Mouse (Mus musculus) MEL (cell line): ENCODE results near the gene Sfpq. TPM values are rescaled to one million over a fixed set of nuclear protein-coding genes. Genes with fewer than 3 reads are reported as not detected.

Source experiments
- DNase-seq: peaks from one replicate; pipeline ENCODE4 v3.0.0; 2011; ENCODE audit warnings: low read depth, low spot score
- H3K27ac ChIP-seq: 2 replicates; pipeline ENCODE4 v1.5.1; 2012; ENCODE audit warnings: low read depth, mild to moderate bottlenecking, control low read depth, low read length, moderate library complexity; ENCODE audit not compliant: control insufficient read depth
- H3K27me3 ChIP-seq, 2 experiments: fragments of 150-350 bp in 1 of 2; sonication (generic) in 1 of 2; 2 replicates each; pipeline ENCODE4 v1.6.1; 2012; ENCODE audit warnings: low read length in 2 of 2, mild to moderate bottlenecking in 2 of 2, improper control_type of control experiment in 1 of 2, moderate library complexity in 1 of 2; ENCODE audit not compliant: insufficient read depth in 2 of 2, control insufficient read depth in 1 of 2
- H3K36me3 ChIP-seq, 2 experiments: 2 replicates each; pipeline ENCODE4 v1.6.1; 2012 to 2014; ENCODE audit warnings: low read length in 2 of 2, improper control_type of control experiment in 1 of 2, inconsistent platforms in 1 of 2, mild to moderate bottlenecking in 1 of 2; ENCODE audit not compliant: insufficient read depth in 2 of 2, control insufficient read depth in 1 of 2
- H3K4me1 ChIP-seq, 2 experiments: fragments of 150-350 bp in 1 of 2; sonication (generic) in 1 of 2; 2 replicates each; pipeline ENCODE4 v1.6.1; 2012; ENCODE audit warnings: low read length in 2 of 2, improper control_type of control experiment in 1 of 2, mild to moderate bottlenecking in 1 of 2; ENCODE audit not compliant: insufficient read depth in 2 of 2, control insufficient read depth in 1 of 2
- H3K4me3 ChIP-seq, 2 experiments: fragments of 150-350 bp in 1 of 2; sonication (generic) in 1 of 2; 2 replicates each; pipeline ENCODE4 v1.5.1; 2012; ENCODE audit warnings: low read depth in 2 of 2, low read length in 2 of 2, mild to moderate bottlenecking in 2 of 2, moderate library complexity in 2 of 2, control low read depth in 1 of 2, improper control_type of control experiment in 1 of 2; ENCODE audit not compliant: control insufficient read depth in 1 of 2, insufficient read depth in 1 of 2
- H3K79me2 ChIP-seq: 2 replicates; pipeline ENCODE4 v1.6.1; 2012; ENCODE audit warnings: mild to moderate bottlenecking, low read length, moderate library complexity; ENCODE audit not compliant: control insufficient read depth, poor library complexity, insufficient read depth
- H3K9ac ChIP-seq: 2 replicates; pipeline ENCODE4 v1.6.1; 2012; ENCODE audit warnings: low read depth, mild to moderate bottlenecking, control low read depth, low read length, moderate library complexity; ENCODE audit not compliant: control insufficient read depth, poor library complexity, severe bottlenecking
- H3K9me3 ChIP-seq: fragments of 150-350 bp; sonication (generic); replicated peaks from 2 replicates; pipeline ENCODE4 v1.6.1; 2012; ENCODE audit warnings: mild to moderate bottlenecking, low read length, improper control_type of control experiment, moderate library complexity; ENCODE audit not compliant: insufficient read depth
- BHLHE40 ChIP-seq: IDR thresholded peaks from 2 replicates; pipeline ENCODE4 v1.6.1; 2012; ENCODE audit warnings: low read depth, mild to moderate bottlenecking, inconsistent platforms, low read length, improper control_type of control experiment, borderline replicate concordance
- CHD1 ChIP-seq: IDR thresholded peaks from 2 replicates; pipeline ENCODE4 v1.6.1; 2012; ENCODE audit warnings: low read depth, mild to moderate bottlenecking, inconsistent platforms, low read length, improper control_type of control experiment
- CHD2 ChIP-seq: IDR thresholded peaks from 2 replicates; pipeline ENCODE4 v1.6.1; 2011; ENCODE audit warnings: low read length, improper control_type of control experiment
- CTCF ChIP-seq, 3 experiments: IDR thresholded peaks in 2 of 3; conservative IDR thresholded peaks in 1 of 3; 2 replicates each; pipeline ENCODE4 v1.5.1; 2011 to 2012; ENCODE audit warnings: low read length in 3 of 3, low read depth in 2 of 3, mild to moderate bottlenecking in 2 of 3, improper control_type of control experiment in 1 of 3, inconsistent platforms in 1 of 3, mixed read lengths in 1 of 3, moderate library complexity in 1 of 3; ENCODE audit not compliant: control insufficient read depth in 1 of 3, insufficient read depth in 1 of 3, poor library complexity in 1 of 3, severe bottlenecking in 1 of 3
- E2F4 ChIP-seq: IDR thresholded peaks from 2 replicates; pipeline ENCODE4 v1.6.1; 2011; ENCODE audit warnings: low read depth, low read length, improper control_type of control experiment, borderline replicate concordance
- ELF1 ChIP-seq: IDR thresholded peaks from 2 replicates; pipeline ENCODE4 v1.6.1; 2014; ENCODE audit warnings: low read depth, mild to moderate bottlenecking, inconsistent platforms, low read length, improper control_type of control experiment, moderate library complexity
- ETS1 ChIP-seq: IDR thresholded peaks from 2 replicates; pipeline ENCODE4 v1.6.1; 2012; ENCODE audit warnings: low read depth, mild to moderate bottlenecking, inconsistent platforms, low read length, improper control_type of control experiment, moderate library complexity
- GABPA ChIP-seq: IDR thresholded peaks from 2 replicates; pipeline ENCODE4 v1.6.1; 2012; ENCODE audit warnings: low read depth, mild to moderate bottlenecking, inconsistent platforms, low read length, improper control_type of control experiment, moderate library complexity
- JUND ChIP-seq: IDR thresholded peaks from 2 replicates; pipeline ENCODE4 v1.6.1; 2011; ENCODE audit warnings: low read depth, mild to moderate bottlenecking, improper control_type of control experiment, low read length
- KAT2A ChIP-seq: conservative IDR thresholded peaks from 2 replicates; pipeline ENCODE4 v1.6.1; 2012; ENCODE audit warnings: low read depth, low read length, improper control_type of control experiment, inconsistent platforms
- MAFK ChIP-seq: IDR thresholded peaks from 2 replicates; pipeline ENCODE4 v1.6.1; 2011; ENCODE audit warnings: low read depth, mild to moderate bottlenecking, low read length, improper control_type of control experiment, borderline replicate concordance
- MAX ChIP-seq: IDR thresholded peaks from 2 replicates; pipeline ENCODE4 v1.6.1; 2011; ENCODE audit warnings: low read length, improper control_type of control experiment
- MAZ ChIP-seq: IDR thresholded peaks from 2 replicates; pipeline ENCODE4 v1.6.1; 2012; ENCODE audit warnings: low read depth, mild to moderate bottlenecking, inconsistent platforms, low read length, improper control_type of control experiment
- MEF2A ChIP-seq: IDR thresholded peaks from 2 replicates; pipeline ENCODE4 v1.6.1; 2014; ENCODE audit warnings: low read depth, mild to moderate bottlenecking, inconsistent platforms, low read length, improper control_type of control experiment; ENCODE audit not compliant: poor library complexity, insufficient replicate concordance, severe bottlenecking; ENCODE audit errors: extremely low read depth
- MXI1 ChIP-seq: IDR thresholded peaks from 2 replicates; pipeline ENCODE4 v1.6.1; 2011; ENCODE audit warnings: mild to moderate bottlenecking, low read depth, low read length, improper control_type of control experiment
- MYB ChIP-seq: IDR thresholded peaks from 2 replicates; pipeline ENCODE4 v1.6.1; 2011; ENCODE audit warnings: mild to moderate bottlenecking, low read depth, low read length, improper control_type of control experiment
- MYC ChIP-seq: IDR thresholded peaks from 2 replicates; pipeline ENCODE4 v1.6.1; 2011; ENCODE audit warnings: low read depth, mild to moderate bottlenecking, low read length, improper control_type of control experiment, moderate library complexity
- NELFE ChIP-seq: IDR thresholded peaks from 2 replicates; pipeline ENCODE4 v1.6.1; 2011; ENCODE audit warnings: low read depth, low read length, improper control_type of control experiment
- NRF1 ChIP-seq: IDR thresholded peaks from 2 replicates; pipeline ENCODE4 v1.6.1; 2014; ENCODE audit warnings: low read depth, mild to moderate bottlenecking, inconsistent platforms, low read length, improper control_type of control experiment, moderate library complexity; ENCODE audit not compliant: poor library complexity, insufficient read depth, severe bottlenecking
- POLR2A ChIP-seq, 2 experiments: IDR thresholded peaks; 2 replicates each; pipeline ENCODE4 v1.6.1; 2011 to 2012; ENCODE audit warnings: low read length in 2 of 2, mild to moderate bottlenecking in 2 of 2, control low read depth in 1 of 2, improper control_type of control experiment in 1 of 2, low read depth in 1 of 2, moderate library complexity in 1 of 2; ENCODE audit not compliant: control insufficient read depth in 1 of 2, insufficient read depth in 1 of 2, poor library complexity in 1 of 2
- POLR2AphosphoS2 ChIP-seq: IDR thresholded peaks from 2 replicates; pipeline ENCODE4 v1.6.1; 2011; ENCODE audit warnings: low read length, improper control_type of control experiment
- POLR2AphosphoS5 ChIP-seq: IDR thresholded peaks from 2 replicates; pipeline ENCODE4 v1.6.1; 2012; ENCODE audit warnings: low read depth, borderline replicate concordance, mild to moderate bottlenecking, inconsistent platforms, low read length, moderate library complexity, mixed read lengths
- RAD21 ChIP-seq: IDR thresholded peaks from 2 replicates; pipeline ENCODE4 v1.6.1; 2011; ENCODE audit warnings: mild to moderate bottlenecking, low read depth, low read length, improper control_type of control experiment
- SMC3 ChIP-seq: IDR thresholded peaks from 2 replicates; pipeline ENCODE4 v1.6.1; 2011; ENCODE audit warnings: low read depth, low read length, improper control_type of control experiment
- TAL1 ChIP-seq: IDR thresholded peaks from 2 replicates; pipeline ENCODE4 v1.6.1; 2012; ENCODE audit warnings: mild to moderate bottlenecking, inconsistent platforms, low read length, moderate library complexity, mixed read lengths
- TBP ChIP-seq: IDR thresholded peaks from 2 replicates; pipeline ENCODE4 v1.8.0; 2011; ENCODE audit warnings: low read depth, low read length, improper control_type of control experiment
- TCF12 ChIP-seq: IDR thresholded peaks from 2 replicates; pipeline ENCODE4 v1.6.1; 2014; ENCODE audit warnings: low read depth, mild to moderate bottlenecking, inconsistent platforms, low read length, improper control_type of control experiment, moderate library complexity
- UBTF ChIP-seq: IDR thresholded peaks from 2 replicates; pipeline ENCODE4 v1.6.1; 2012; ENCODE audit warnings: low read depth, mild to moderate bottlenecking, inconsistent platforms, low read length, improper control_type of control experiment, moderate library complexity, borderline replicate concordance; ENCODE audit not compliant: insufficient read depth
- USF1 ChIP-seq: IDR thresholded peaks from 2 replicates; pipeline ENCODE4 v1.6.1; 2014; ENCODE audit warnings: low read depth, mild to moderate bottlenecking, inconsistent platforms, low read length, improper control_type of control experiment, moderate library complexity
- USF2 ChIP-seq, 2 experiments: IDR thresholded peaks; 2 replicates each; pipeline ENCODE4 v1.6.1; 2011 to 2012; ENCODE audit warnings: improper control_type of control experiment in 2 of 2, low read length in 2 of 2, borderline replicate concordance in 1 of 2, inconsistent platforms in 1 of 2, low read depth in 1 of 2, mild to moderate bottlenecking in 1 of 2; ENCODE audit not compliant: insufficient read depth in 1 of 2
- ZMIZ1 ChIP-seq: IDR thresholded peaks from 2 replicates; pipeline ENCODE4 v1.6.1; 2012; ENCODE audit warnings: low read depth, mild to moderate bottlenecking, inconsistent platforms, low read length, improper control_type of control experiment, moderate library complexity
- ZNF384 ChIP-seq: IDR thresholded peaks from 2 replicates; pipeline ENCODE4 v1.6.1; 2012; ENCODE audit warnings: low read depth, mild to moderate bottlenecking, inconsistent platforms, low read length, improper control_type of control experiment
- polyA plus RNA-seq, 2 experiments: library from polyadenylated mRNA; stranded (reverse) in 1 of 2; unstranded in 1 of 2; fragments of >175 nt in 1 of 2; fragments of >200 nt in 1 of 2; gene quantifications; 2 replicates each; pipeline versions ENCODE4 v1.2.1 to v1.2.4; 2012; ENCODE audit warnings: low replicate concordance in 2 of 2, low read depth in 1 of 2; ENCODE audit not compliant: insufficient read length in 2 of 2, insufficient read depth in 1 of 2, missing spikeins in 1 of 2
- total RNA-seq: library from RNA; depleted of rRNA; stranded (reverse); fragments of 300-350 nt; gene quantifications from 2 replicates; pipeline ENCODE4 v1.2.3, GENCODE M21; 2012

Gene Sfpq
- total and polyA plus RNA-seq, 3 experiments: 100 to 366 (median 259) TPM

DNA sequence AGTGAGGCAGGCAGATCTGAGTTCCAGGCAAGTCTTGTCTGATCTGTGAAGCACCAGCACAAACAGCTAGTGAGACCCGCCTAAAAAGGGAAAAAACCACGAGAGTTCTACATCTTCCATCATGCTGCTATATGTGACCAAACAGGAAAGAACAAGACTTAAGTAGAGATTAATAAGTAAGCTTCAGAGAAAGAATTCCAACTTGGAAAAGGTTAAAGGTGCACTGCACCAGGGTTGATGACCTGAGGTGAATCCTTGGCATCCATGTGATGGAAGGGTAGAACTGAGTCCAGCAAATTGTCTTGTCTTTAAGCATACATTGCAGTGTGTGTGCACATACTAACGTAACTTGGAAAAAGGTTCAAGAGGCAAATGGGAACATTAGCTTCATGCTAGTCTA is 16.0 kb downstream of the Sfpq start (continued):
- TF ChIP-seq JUND (no peak), ZNF384 (no peak), MYB (no peak)

DNA sequence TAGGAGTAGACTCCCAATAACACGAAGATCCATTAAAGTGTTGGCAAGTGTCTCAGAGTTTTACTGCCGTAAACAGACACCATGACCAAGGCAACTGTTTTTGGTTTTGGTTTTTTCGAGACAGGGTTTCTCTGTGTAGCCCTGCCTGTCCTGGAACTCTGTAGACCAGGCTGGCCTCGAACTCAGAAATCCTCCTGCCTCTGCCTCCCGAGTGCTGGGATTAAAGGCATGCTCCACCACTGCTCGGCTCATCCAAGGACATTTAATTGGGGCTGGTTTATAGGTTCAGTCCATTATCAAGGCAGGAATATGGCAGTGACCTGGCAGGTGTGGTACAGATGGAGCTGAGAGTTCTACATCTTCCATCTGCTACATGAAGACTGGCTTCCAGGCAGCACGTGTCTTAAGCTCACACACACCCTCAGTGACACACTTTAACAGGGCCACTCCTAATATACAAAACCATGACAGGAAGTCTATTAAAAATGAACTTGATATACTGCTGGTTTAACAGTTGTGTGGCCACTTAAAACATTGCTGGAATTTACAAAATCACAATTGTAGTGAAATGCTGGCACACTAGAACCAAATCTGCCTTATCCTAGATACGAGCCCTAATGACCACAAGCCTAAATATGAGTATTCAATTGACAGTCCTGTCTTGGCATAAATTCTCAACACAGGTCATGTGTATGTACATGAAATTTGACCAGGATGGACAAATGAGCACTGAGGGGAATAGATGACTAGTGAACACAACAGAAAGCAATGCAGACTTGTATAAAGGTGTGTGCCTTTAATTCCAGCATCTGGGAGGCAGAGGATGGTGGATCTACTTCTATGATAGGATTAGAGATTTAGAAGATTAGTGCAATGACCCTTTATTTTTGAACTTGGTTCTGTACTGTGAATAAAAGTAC is 17.0 kb downstream of the Sfpq start:
- no peaks in the 10 kb centered on the region for H3K27me3 ChIP-seq
- H3K79me2 ChIP-seq: peaks cover 5% of the 10 kb centered on the region; the same call in 1 of the 2 replicates
- H3K27ac ChIP-seq: no peak overlapping the region
- no peak overlapping the region for H3K9ac ChIP-seq
- DNase-seq: peak; percentile 50
- peaks cover 8 to 33% of the 10 kb centered on the region in 2 experiments for H3K36me3 ChIP-seq
- H3K4me3 ChIP-seq: no peak overlapping the region
- no peaks in the 10 kb centered on the region for H3K9me3 ChIP-seq
- no peaks in the 10 kb centered on the region for H3K4me1 ChIP-seq
- TF ChIP-seq POLR2A (IDR thresholded peaks at IDR 0.05; ENCODE audit: control insufficient read depth in 1 of 2, insufficient read depth in 1 of 2, low read depth in 1 of 2, low read length in 2 of 2, poor library complexity in 1 of 2) (peak in 1 of 2 experiments; percentile 48; a peak in 2 of 4 replicates), MAX (no peak), NRF1 (no peak), POLR2AphosphoS5 (peak; percentile 33; the same call in 1 of the 2 replicates), E2F4 (no peak), ZNF384 (no peak), UBTF (no peak), ELF1 (no peak), POLR2AphosphoS2 (peak; percentile 96), BHLHE40 (0 out of 2 replicates have a peak, but pooled peaks have one; percentile 18), NELFE (no peak; the same call in 1 of the 2 replicates), KAT2A (no peak), USF1 (no peak), MAZ (no peak), USF2 (IDR thresholded peaks at IDR 0.05; ENCODE audit: borderline replicate concordance in 1 of 2, insufficient read depth in 1 of 2, low read depth in 1 of 2, low read length in 2 of 2) (no peak), MXI1 (no peak), CHD1 (no peak), CHD2 (no peak; the same call in 1 of the 2 replicates), MYB (no peak; the same call in 1 of the 2 replicates), TAL1 (no peak), MAFK (no peak), ZMIZ1 (peak; percentile 65; the same call in 1 of the 2 replicates), ETS1 (no peak), TBP (no peak), SMC3 (0 out of 2 replicates have a peak, but pooled peaks have one; percentile 8), MYC (no peak), TCF12 (no peak), RAD21 (no peak), GABPA (no peak), MEF2A (no peak), CTCF (IDR thresholded peaks at IDR 0.05 in 2 of 3, conservative IDR thresholded peaks at IDR 0.05 in 1 of 3; ENCODE audit: control insufficient read depth in 1 of 3, insufficient read depth in 1 of 3, low read depth in 2 of 3, low read length in 3 of 3, poor library complexity in 1 of 3, severe bottlenecking in 1 of 3) (no peak)
